Mouse (Mus musculus) layer of hippocampus, adult 2 months (tissue): ENCODE results near the gene Prr29. TPM values are rescaled to one million over a fixed set of nuclear protein-coding genes. Genes with fewer than 3 reads are reported as not detected.
"Not testable (repeated sequence)": the region's sequence is repeated elsewhere in the genome, so short reads cannot be mapped to it uniquely, and the experiment has no call there.

ENCODE experiments used
- DNase-seq, 2 experiments: peaks; one replicate each; pipeline ENCODE4 v3.0.0; 2022; ENCODE audit warnings: low spot score in 2 of 2
- H3K27ac ChIP-seq: fragments of 200-600 bp; 2 replicates; pipeline ENCODE4 v1.8.1; 2022
- H3K4me3 ChIP-seq: fragments of 200-600 bp; 2 replicates; pipeline ENCODE4 v1.8.1; 2022; ENCODE audit warnings: mild to moderate bottlenecking
- CTCF ChIP-seq: fragments of 200-600 bp; conservative IDR thresholded peaks from 2 replicates; pipeline ENCODE4 v1.8.1; 2022; ENCODE audit warnings: antibody characterized with exemption, mild to moderate bottlenecking, moderate library complexity
- long read RNA-seq, 2 experiments: library from polyadenylated mRNA; stranded (forward); transcript quantifications; one replicate each; pipeline ENCODE4 v2.0.0; 2021; ENCODE audit warnings: borderline mapping rate in 2 of 2
- total RNA-seq, 2 experiments: library from RNA; stranded (reverse); gene quantifications; 2 replicates each; pipeline ENCODE4 v1.2.3; 2021

Prr29 gene
- total RNA-seq = not detected
- long read RNA-seq, experiment 1 = 0 reads
- long read RNA-seq, experiment 2 = 0 reads

DNA sequence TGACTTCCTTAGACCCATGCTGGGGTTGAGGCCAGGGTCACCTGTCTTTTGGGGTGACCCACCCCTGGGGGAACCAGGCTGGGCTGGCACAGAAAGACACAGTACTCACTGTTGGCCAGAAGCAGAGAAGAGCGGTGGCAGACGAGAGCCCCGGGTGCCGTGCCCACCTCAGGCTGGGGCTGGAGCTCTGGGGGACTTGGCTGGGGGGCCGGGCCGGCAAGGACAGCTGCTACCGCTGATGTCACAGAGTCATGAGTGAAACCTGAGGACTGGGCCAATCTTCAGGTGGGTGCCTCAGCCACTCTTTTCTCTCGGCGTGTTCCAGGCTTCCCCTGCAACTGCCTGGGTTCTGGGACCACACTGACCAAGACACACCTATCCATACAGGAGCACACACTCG, at the start of gene Prr29:
Prr29 (plus strand) TSS at position 107 of the 400 bp plus-strand sequence.
- no peak within 1 kb of the TSS for H3K27ac ChIP-seq
- no peak for TF ChIP-seq CTCF
- no peak within 1 kb of the TSS for H3K4me3 ChIP-seq
- no peak for DNase-seq

DNA sequence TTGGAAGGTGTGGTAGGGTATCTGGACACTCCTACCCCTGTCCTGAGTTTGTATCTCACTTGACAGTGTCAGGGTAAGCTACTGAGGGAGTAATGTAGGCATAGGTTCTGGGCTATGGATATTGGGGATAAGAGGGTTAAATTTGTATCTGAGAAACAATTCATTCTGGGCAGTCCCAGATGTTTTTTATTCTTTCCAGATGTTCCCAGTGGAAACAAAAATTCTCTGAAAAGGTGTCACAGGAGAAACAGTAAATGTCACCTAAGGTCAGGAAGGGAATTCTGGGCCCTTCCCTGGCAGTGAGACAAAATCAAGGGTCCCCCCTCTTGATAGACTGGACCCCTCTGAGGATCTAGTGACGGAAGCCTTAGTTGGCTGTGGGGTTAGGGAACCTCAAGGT, 48.9 kb upstream of the Prr29 start:
- no peak for TF ChIP-seq CTCF
- Histone ChIP-seq H3K4me3 (no peak overlapping the region), H3K27ac (no peak overlapping the region)
- no peak for DNase-seq

DNA sequence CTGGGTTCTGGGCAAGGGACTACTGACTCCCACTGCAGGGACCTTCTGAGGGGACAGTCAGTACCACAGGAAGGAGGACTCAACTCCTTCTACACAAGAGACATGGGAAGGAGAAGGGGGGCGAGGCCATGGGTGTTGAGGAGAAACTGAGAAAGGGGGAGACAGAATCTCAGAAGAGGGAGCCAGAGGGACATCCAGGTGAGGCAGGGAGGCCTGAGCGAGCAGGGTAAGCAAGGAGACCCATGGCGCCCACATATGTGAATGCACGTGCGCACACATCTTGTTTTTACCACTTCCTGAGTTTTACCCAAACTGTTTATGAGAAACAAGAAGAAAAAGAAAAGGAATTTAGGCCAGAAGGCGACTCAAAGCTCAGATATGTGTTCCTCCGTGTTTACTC, 47.5 kb upstream of the Prr29 start:
- no peak for DNase-seq
- Histone ChIP-seq H3K4me3 (no peak overlapping the region), H3K27ac (no peak overlapping the region)
- no peak for TF ChIP-seq CTCF

DNA sequence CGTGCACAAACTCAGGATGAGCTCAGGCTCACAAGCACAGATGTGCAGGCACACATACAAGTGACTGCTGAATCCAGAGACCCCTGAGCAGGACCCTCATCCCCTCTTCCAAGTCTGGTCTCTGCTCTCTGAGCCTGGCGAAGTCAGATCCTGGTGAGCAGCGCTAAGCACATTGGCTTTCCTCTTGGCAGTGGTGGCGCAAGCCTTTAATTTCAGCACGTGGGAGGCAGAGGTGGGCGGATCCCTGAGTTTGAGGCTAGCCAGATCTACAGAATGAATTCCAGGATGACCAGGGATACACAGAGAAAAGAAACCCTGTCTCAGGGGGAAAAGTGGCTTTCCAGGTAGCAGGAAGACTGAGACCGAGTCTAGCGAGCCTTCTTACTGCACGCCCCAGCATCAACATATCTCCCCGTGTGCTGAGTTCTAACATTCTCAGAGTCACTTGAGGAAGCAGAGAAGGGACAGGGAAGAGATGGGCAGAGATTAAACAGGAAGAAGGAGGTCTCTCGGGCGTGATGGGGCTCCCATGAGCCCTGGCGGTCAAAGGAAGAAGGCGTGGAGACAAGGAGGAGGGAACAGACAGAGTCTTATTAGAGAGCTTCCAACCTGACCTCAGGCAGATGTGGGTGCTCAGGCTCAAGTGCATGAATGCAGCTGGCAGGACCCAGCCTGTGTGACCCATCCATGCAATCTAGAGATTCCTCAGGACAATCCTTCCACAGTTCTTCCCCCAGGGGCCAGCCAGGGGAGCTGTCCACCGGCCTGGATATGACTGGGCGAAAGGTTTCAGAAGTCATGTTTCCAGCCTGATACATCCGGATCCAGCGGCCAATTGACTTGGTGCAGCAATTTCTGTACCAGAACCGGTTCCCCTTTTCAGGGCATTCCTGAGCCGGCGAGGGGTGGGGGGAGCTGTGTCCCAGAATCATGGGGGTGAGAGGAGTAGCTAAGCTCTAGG, 46.6 kb upstream of the Prr29 start:
- H3K27ac ChIP-seq = no peak overlapping the region
- no peak for TF ChIP-seq CTCF
- DNase-seq = no peak
- H3K4me3 ChIP-seq = no peak overlapping the region

DNA sequence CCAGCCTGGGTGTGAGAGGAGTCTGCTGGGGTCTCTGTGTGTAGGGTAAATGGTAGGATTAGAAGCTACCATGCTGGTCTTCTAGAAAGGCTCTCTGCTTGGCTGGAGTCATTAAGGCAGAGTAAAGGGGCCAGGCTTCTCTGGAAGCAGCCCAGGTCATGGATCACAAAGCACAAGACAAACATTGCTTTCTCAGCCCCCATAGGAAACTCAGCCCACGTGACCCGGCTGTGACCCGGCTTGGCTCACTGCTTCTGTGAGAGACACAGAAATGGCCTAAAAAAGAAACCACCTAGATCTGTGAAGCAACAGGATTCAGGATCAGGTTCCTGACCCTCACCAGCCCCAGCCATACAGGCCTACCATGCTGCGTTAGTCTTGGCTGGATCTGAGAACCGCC, 40.4 kb upstream of the Prr29 start:
- no peak for DNase-seq
- Histone ChIP-seq H3K4me3 (no peak overlapping the region), H3K27ac (no peak overlapping the region)
- no peak for TF ChIP-seq CTCF

DNA sequence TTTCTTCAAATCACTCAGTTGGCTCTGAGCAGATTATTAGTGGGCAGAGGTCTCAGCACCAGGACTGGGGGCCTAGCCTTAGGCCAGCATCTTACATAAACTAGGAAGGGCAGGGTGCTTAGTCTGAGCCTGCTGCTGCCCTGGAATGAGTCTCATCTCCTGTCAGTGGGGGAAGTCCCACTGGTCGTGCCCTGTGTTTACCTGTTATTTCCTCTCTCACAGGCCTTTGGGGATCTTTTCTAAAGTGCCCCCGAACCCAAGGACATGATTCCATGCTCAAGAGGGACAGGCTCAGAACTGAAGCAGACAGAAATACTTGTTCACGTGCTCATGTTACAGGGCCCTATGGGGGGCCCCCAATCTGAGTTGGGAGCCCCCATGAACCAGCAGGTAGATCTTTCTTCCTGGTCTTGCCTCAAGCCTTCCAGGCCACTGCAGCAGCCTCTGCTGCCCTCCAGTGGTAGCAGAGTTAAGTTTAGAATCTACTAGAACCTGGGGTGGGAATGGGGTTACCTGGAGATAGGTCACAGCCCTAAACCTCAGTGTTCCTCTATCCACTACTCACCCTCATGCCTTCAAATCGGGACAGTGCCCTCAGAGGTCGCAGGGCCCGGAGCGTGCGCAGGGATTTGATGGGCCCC, 39.6 kb upstream of the Prr29 start:
- no peak overlapping the region for H3K4me3 ChIP-seq
- peak; percentile 26 to 71 for DNase-seq
- no peak overlapping the region for H3K27ac ChIP-seq
- peak; percentile 89 for TF ChIP-seq CTCF

DNA sequence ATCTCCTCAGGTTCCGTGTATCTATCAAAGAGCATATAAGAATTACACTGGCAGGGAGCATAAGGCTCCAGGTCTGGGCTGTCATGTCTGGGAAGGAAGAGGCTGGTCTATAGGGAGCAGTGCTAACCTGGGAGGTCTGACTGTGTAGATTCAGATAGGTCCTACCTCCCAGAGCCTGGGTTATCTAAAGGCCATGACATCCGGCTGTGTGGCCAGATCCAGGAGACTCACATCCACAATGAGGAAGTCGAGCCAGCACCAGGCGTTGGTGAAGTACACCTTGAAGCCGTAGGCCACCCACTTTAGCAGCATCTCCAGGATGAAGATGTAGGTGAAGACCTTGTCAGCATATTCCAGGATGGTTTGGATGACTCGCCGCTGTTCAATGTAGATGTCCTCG, 38.8 kb upstream of the Prr29 start:
- H3K27ac ChIP-seq = no peak overlapping the region
- DNase-seq = no peak
- TF ChIP-seq CTCF = no peak
- no peak overlapping the region for H3K4me3 ChIP-seq

DNA sequence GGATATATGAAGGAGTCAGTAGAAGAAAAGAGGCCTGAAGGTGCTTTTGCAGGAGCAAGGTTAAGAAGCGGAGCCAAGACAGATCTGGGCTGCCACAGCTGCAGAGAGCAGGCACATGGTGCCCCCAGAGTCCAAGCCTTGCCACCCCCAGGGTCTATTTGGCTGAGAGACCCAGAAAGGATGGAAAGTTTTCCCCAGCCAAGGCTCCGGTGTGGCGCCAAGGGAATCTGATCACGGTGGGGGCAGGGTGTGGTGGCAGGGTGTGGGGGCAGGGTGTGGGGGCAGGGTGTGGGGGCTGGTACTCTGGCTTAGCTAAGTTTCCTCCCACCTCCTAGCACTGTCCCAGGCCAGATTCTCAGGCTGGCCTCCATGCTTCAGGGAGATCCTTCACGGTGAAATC, 36.8 kb upstream of the Prr29 start:
- no peak for TF ChIP-seq CTCF
- DNase-seq = no peak
- Histone ChIP-seq H3K27ac (no peak overlapping the region), H3K4me3 (no peak overlapping the region)

DNA sequence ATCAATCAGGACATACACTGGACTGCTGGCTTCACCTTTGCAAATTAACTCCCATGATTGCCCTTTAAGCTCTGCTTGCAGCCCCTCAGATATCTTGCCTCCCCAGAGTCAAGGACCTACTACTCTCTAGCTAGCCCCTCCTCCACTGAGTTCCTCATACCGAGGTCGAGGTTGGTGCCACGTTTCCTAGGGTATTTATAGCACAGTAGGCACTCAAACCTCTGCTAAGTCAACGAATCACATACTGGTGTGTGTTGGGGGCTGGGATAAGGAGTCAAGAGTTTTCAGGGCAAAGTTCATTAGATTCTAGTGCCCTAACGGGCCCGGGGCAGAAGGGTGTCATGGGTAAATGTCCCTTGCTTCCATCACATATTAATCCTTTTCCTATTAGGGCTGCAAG, 36.1 kb upstream of the Prr29 start:
- no peak for TF ChIP-seq CTCF
- DNase-seq = no peak
- no peak overlapping the region for H3K4me3 ChIP-seq
- H3K27ac ChIP-seq = no peak overlapping the region

DNA sequence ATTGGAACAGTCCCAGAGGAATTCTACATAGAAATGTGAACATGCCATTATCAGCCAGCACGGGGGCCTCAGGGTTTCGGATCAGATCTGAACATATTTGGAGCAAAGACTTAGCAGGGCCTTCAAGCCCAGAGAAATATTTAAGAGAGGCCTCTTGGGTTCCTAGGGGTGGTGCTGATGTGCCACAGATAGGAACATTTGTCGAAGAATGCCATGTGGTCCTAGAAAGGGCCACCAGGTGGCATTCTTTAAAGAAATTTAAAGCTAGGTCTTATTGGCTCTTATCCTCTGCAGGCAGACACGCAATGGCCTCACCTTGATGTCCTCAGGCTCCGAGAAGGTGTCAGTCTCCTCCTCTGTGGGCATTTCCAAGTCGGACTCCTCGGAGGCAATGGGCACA, 35.6 kb upstream of the Prr29 start:
- peak in 1 of 2 experiments; percentile 32 for DNase-seq
- Histone ChIP-seq H3K27ac (no peak overlapping the region), H3K4me3 (no peak overlapping the region)
- TF ChIP-seq CTCF = peak; percentile 72

DNA sequence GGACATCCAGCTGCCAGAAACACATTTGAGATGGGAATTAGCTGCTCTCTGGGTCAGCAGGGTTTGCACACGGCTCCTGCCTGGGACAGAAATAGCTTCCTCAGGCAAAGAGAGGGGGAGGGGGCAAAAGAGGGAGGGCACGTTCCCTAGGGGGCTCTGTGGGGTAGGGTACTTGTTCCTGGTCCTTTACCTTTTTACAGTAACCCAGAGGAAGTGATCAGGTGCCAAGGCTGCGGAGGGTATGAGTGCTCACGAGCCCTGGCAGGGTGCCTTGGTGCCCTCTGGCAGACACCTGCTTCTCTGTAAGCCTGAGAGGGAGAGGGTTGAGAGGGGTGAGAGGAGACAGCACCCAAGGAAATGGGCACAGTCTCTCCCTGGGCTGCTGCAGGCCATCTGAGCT, 32.8 kb upstream of the Prr29 start:
- Histone ChIP-seq H3K27ac (no peak overlapping the region), H3K4me3 (no peak overlapping the region)
- no peak for TF ChIP-seq CTCF
- DNase-seq = no peak

DNA sequence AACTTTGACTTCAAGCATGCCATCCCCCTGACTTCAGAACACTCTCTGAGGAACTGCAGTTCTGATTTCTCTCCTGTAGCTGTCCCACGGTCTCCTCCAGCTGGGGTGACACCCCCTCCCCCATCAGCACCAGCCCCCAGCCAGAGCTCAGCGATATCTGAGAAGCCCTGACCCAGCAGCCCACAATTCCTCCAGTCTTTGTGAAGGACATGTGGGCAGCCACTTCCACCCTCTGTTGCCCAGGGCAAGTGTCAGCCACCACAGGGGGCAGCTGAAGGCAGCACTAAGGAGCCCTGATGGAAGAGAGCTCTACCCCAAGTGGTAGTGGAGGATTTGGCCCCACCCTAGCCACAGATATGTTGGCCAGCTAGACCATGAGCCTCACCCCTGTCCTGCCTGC, 31.2 kb upstream of the Prr29 start:
- no peak for DNase-seq
- no peak overlapping the region for H3K4me3 ChIP-seq
- H3K27ac ChIP-seq = no peak overlapping the region
- TF ChIP-seq CTCF = no peak

DNA sequence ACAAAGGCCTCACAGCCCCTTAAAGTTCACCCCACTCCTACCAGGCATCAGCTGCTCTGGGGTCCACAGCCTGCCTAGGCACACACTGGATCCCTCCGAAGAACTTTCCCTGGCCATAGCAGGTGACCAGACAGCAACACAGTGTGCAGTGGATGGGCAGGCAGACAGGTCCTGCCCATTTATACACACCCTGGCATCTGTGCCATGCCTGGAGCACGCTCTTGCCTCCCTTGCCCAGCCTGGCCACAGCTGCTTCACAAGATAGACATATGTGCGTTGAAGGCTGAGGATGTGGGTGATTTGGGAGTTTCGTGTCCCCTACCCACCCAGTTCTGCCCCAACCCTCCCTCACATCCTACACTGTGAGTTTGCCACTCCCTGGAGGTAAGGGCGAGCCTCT, 27.2 kb upstream of the Prr29 start:
- no peak overlapping the region for H3K27ac ChIP-seq
- H3K4me3 ChIP-seq = no peak overlapping the region
- TF ChIP-seq CTCF = no peak
- DNase-seq = no peak

DNA sequence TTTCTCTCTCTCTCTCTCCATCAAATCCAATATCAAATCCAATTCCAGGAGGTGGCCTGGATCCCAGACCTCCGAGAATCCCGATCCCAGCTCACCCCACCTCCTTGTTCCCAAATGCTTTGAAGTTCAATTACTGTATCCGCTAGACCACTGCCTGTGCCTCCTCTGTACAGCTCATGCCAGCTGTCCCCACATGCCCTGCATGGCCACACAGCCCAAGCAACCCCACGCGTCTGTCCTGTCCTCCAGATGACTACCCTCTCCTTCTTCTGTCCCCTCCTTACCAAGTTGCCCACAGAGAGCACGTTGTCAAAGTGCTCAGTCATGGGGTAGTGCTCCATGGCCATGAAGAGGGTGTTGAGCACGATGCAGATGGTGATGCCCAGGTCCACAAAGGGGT, 26.4 kb upstream of the Prr29 start:
- no peak for TF ChIP-seq CTCF
- Histone ChIP-seq H3K27ac (no peak overlapping the region), H3K4me3 (no peak overlapping the region)
- no peak for DNase-seq

DNA sequence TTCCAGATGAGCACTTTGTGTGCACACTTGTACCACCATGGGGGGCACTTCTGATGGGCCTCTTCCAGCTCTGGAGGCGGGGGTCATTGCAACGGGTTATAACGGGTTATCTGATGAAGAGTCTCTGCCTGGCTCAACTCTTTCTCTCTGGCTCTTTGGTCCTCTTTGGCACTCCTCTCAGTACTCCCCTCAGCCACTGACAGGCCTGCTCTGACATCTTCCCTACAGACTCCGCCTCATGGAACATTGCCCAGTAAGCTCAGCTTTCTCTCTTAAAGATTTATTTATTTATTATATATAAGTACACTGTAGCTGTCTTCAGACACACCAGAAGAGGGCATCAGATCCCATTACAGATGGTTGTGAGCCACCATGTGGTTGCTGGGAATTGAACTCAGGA, 25.9 kb upstream of the Prr29 start:
- not testable (repeated sequence) for H3K27ac ChIP-seq, DNase-seq

More for the DNA sequence above, 25.9 kb upstream of the Prr29 start:
- H3K4me3 ChIP-seq = not testable (repeated sequence)
